Mouse (Mus musculus): ENCODE results near the gene Mvb12b. TPM values are rescaled to one million over a fixed set of nuclear protein-coding genes. Genes with fewer than 3 reads are reported as not detected.

Gene Mvb12b
- polyA plus RNA-seq, 1 experiment: 133 TPM

DNA sequence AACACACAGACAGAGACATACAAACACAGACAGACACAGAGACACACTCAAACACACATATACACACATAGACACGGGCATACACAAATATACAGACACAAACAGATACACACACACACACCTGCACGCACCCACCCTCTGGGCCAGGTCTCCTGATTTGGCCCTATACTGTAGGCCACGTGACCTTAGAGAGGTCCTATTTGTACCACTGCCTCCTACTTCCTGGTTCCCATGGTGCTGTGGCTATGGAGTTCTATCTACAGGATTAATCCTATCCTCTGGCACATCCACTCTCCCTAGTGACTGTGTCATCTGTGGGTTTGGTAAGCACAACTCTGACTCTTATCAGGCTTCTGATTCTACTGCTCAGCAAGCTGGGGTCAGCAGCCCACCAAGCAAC lies 67.3 kb downstream of the Mvb12b start:
- DNase-seq (ENCODE audit: low read depth): no peak
- TF ChIP-seq CTCF (IDR thresholded peaks at IDR 0.05; ENCODE audit: borderline replicate concordance, extremely low read depth, insufficient read depth, insufficient read length) (no peak), POLR2A (IDR thresholded peaks at IDR 0.05; ENCODE audit: borderline replicate concordance, extremely low read depth, insufficient read depth, insufficient read length, poor library complexity, severe bottlenecking) (no peak)

- TF ChIP-seq POLR2A (IDR thresholded peaks at IDR 0.05; ENCODE audit: borderline replicate concordance, extremely low read depth, insufficient read depth, insufficient read length, poor library complexity, severe bottlenecking): no peak
- no peak for TF ChIP-seq CTCF (IDR thresholded peaks at IDR 0.05; ENCODE audit: borderline replicate concordance, extremely low read depth, insufficient read depth, insufficient read length)
- DNase-seq (ENCODE audit: low read depth): no peak
These were observed 67.7 kb downstream of the Mvb12b start for GRCm38 (mm10) chr2:33820037-33820436.

DNA sequence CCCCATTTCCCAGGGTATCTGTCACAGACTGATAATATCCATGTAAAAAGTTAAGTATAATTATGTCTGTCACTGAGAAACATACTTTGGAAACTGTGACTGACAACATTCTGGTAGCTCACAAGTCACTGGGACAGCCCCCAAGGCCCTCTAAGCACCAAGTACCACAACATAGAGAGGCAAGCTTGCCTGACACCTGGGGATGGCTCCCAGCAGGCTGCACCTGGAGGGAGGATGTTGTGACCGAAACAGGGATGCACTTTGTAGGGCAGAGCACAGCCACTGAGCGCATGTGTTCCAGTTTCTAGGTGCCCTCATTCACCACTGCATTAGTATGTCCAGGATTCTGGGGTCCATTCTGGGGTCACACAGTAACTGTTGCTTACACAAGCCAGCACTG lies 69.4 kb downstream of the Mvb12b start:
- no peak for TF ChIP-seq CTCF (IDR thresholded peaks at IDR 0.05; ENCODE audit: borderline replicate concordance, extremely low read depth, insufficient read depth, insufficient read length)
- TF ChIP-seq POLR2A (IDR thresholded peaks at IDR 0.05; ENCODE audit: borderline replicate concordance, extremely low read depth, insufficient read depth, insufficient read length, poor library complexity, severe bottlenecking): no peak
- no peak for DNase-seq (ENCODE audit: low read depth)

- TF ChIP-seq POLR2A (IDR thresholded peaks at IDR 0.05; ENCODE audit: borderline replicate concordance, extremely low read depth, insufficient read depth, insufficient read length, poor library complexity, severe bottlenecking) (no peak), CTCF (IDR thresholded peaks at IDR 0.05; ENCODE audit: borderline replicate concordance, extremely low read depth, insufficient read depth, insufficient read length) (no peak)
- no peak for DNase-seq (ENCODE audit: low read depth)
These were observed 69.9 kb downstream of the Mvb12b start for GRCm38 (mm10) chr2:33817663-33818346.

DNA sequence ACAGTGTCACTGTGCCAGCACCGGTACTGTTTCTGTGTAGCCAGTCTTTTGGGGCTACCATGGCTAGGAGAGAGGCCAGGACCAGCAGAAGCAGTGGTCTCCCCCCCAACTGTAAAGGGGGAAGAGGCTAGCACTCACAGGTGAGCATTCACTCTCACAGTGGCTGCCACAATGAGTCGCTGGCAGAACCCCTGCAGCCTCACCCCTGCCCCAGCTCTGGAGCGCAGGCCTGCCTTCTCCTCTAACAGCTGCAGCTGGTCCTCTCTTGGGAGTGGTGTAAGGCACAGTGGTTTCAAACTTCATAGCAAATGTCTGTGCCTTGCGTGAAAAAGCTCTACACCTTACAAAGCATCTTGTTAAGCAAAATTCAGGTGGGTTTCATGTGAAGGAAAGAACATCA lies 70.7 kb downstream of the Mvb12b start:
- DNase-seq (ENCODE audit: low read depth): no peak
- no peak for TF ChIP-seq CTCF (IDR thresholded peaks at IDR 0.05; ENCODE audit: borderline replicate concordance, extremely low read depth, insufficient read depth, insufficient read length)
- no peak for TF ChIP-seq POLR2A (IDR thresholded peaks at IDR 0.05; ENCODE audit: borderline replicate concordance, extremely low read depth, insufficient read depth, insufficient read length, poor library complexity, severe bottlenecking)

DNA sequence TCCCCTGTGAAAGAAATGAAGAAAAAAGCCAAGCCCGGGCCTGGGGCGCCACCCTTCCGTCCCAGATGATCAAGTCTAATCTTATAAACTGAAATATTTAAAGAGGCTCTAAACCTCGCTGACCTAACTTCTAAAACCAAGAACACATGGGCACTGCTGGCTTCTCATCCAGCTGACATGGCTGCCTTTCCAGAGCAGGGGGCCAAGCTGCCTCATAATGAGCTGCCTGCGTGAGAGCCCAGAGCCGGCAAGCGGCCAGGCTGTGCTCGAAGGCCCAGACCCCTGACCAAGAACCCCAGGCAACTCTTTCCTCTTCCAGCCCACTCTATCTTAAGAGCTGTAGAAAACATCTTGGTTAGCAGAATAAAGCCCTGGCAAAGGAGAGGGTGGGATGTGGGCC lies 73.2 kb downstream of the Mvb12b start:
- DNase-seq (ENCODE audit: low read depth): peak; percentile 56
- no peak for TF ChIP-seq POLR2A (IDR thresholded peaks at IDR 0.05; ENCODE audit: borderline replicate concordance, extremely low read depth, insufficient read depth, insufficient read length, poor library complexity, severe bottlenecking)
- no peak for TF ChIP-seq CTCF (IDR thresholded peaks at IDR 0.05; ENCODE audit: borderline replicate concordance, extremely low read depth, insufficient read depth, insufficient read length)

DNA sequence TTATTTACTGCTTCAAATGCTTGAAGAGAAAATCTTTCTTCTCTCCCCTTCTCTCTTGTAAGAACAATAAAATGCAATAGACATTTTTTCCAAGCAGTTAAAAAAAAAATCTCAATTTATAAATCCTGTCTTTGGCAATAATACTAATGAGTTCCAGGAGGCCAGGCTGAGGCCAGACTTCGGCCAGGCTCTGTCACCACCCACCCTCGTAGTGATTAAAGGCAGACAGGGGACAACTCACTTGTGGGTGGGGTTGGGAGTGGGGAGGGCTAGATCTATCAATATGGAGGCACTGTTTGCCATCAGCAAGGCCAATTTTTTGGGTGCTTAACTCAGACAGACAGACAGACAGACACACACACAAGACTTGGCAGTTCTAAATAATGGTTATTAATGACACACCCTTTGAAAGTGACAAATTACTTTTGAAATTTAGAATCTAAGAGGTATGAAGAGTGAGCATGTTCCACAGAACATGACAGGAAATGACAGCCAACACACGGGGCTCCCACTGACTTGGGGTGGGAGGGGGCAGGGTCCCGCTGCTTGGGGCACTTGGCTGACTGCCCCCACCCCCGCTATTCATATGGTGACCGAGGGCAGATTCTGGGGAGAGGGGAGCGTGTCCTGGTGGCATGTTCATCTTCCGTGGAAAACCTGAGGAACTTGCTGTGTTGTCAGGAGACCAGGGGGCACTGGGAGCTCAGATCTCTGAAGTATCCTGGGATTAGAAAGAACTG lies 74.1 kb downstream of the Mvb12b start:
- no peak for DNase-seq (ENCODE audit: low read depth)
- TF ChIP-seq CTCF (IDR thresholded peaks at IDR 0.05; ENCODE audit: borderline replicate concordance, extremely low read depth, insufficient read depth, insufficient read length) (no peak), POLR2A (IDR thresholded peaks at IDR 0.05; ENCODE audit: borderline replicate concordance, extremely low read depth, insufficient read depth, insufficient read length, poor library complexity, severe bottlenecking) (no peak)

GRCm38 (mm10) chr2:33812980-33813379 lies 74.8 kb downstream of the Mvb12b start:
- TF ChIP-seq POLR2A (IDR thresholded peaks at IDR 0.05; ENCODE audit: borderline replicate concordance, extremely low read depth, insufficient read depth, insufficient read length, poor library complexity, severe bottlenecking) (no peak), CTCF (IDR thresholded peaks at IDR 0.05; ENCODE audit: borderline replicate concordance, extremely low read depth, insufficient read depth, insufficient read length) (no peak)
- DNase-seq (ENCODE audit: low read depth): peak; percentile 95

DNA sequence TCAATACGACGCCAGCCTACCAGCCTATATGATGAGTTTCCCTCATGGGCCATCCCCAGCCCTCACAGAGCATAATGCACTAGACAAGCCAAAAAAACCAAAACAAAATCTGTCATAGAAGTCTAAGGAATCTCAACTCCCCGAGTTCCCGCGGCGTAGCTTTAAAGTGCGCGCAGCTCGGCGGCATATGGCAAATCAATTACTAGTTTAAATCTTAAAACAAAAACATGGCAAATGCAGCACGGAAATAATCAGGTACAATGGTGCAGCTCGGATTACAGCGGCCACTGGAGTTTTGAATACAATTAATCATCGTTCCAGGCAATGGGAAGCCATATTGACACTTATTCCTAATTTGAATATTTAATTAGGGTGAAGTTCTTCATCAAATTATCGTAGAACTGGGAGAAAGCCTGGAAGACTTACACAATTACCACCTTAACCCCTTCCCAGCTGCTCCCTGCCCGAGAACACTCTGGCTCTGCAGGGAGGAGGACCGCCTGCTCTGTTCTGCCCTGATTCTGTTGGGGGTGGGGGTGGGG lies 76.3 kb downstream of the Mvb12b start:
- peak; percentile 76 for DNase-seq (ENCODE audit: low read depth)
- TF ChIP-seq POLR2A (IDR thresholded peaks at IDR 0.05; ENCODE audit: borderline replicate concordance, extremely low read depth, insufficient read depth, insufficient read length, poor library complexity, severe bottlenecking): no peak
- no peak for TF ChIP-seq CTCF (IDR thresholded peaks at IDR 0.05; ENCODE audit: borderline replicate concordance, extremely low read depth, insufficient read depth, insufficient read length)

- DNase-seq (ENCODE audit: low read depth): no peak
- no peak for TF ChIP-seq POLR2A (IDR thresholded peaks at IDR 0.05; ENCODE audit: borderline replicate concordance, extremely low read depth, insufficient read depth, insufficient read length, poor library complexity, severe bottlenecking)
- TF ChIP-seq CTCF (IDR thresholded peaks at IDR 0.05; ENCODE audit: borderline replicate concordance, extremely low read depth, insufficient read depth, insufficient read length): no peak
These were observed 78.7 kb downstream of the Mvb12b start for GRCm38 (mm10) chr2:33809081-33809480.

DNA sequence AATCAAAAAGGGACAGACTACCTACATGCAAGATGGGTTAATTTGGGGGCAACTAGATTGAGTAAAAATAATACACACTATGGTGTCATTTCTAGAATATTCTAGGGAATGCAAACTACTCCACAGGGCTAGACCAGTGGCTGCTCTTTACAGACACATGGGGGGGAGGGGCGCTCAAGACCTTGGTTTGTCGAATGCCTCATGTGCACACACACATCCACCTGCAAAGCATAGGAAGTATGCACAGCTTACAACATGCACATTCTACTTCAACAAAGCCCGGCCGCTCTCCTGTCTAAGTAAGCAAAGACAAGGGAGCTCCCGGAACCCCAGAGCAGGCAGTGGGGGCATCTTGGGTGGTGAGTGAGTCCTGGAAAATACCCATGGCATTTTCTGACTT lies 79.7 kb downstream of the Mvb12b start:
- TF ChIP-seq POLR2A (IDR thresholded peaks at IDR 0.05; ENCODE audit: borderline replicate concordance, extremely low read depth, insufficient read depth, insufficient read length, poor library complexity, severe bottlenecking) (no peak), CTCF (IDR thresholded peaks at IDR 0.05; ENCODE audit: borderline replicate concordance, extremely low read depth, insufficient read depth, insufficient read length) (no peak)
- no peak for DNase-seq (ENCODE audit: low read depth)
